Mouse (Mus musculus): ENCODE measurements at regions not wholly inside any gene's neighbourhood (a gene's known extent, or its start where the extent isn't known, plus 50 kb on each side); places are given as distances from the start of the nearest gene placed in this dataset.
"Not testable (repeated sequence)": the region's sequence is repeated elsewhere in the genome, so short reads cannot be mapped to it uniquely, and the experiment has no call there.

DNA sequence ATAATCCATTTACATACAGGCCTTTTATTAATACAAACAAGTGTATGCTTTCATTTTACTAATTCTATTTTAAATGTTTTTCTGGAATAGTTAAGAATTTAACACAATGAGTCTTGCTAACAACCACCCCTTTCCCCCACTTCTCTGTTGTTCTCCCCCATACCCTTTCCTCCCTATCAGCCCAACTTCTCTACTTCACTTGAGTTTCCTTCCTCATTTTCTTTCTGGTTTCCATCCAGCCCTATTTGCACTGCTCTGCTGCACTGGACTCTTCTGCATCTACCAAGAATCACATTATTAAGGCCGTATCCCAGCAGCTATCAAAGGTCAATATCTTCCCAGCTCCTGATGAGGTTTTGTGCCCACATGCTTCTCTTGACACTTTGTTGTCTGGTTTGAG lies 145.9 kb downstream of the Fam174a start:
- no peak for TF ChIP-seq CTCF (IDR thresholded peaks at IDR 0.05; ENCODE audit: insufficient read depth, low read depth, low read length)
- no peak for TF ChIP-seq POLR2A (IDR thresholded peaks at IDR 0.05; ENCODE audit: insufficient read depth, low read depth, low read length)

GRCm38 (mm10) chr1:95468095-95468494 lies 154.7 kb downstream of the Fam174a start:
- WGBS: 67% methylated on average over 2 of the region's 2 CpGs

More for the DNA sequence above, 145.9 kb downstream of the Fam174a start:
- H3K27ac ChIP-seq (ENCODE audit: insufficient read depth, low read depth, low read length): no peak overlapping the region
- no peaks in the 10 kb centered on the region for H3K4me1 ChIP-seq (ENCODE audit: control insufficient read depth, insufficient read depth, low read length)
- no peak overlapping the region for H3K4me3 ChIP-seq (ENCODE audit: insufficient read depth, low read depth, low read length)
- 87% methylated on average over 1 of the region's 1 CpGs for WGBS

DNA sequence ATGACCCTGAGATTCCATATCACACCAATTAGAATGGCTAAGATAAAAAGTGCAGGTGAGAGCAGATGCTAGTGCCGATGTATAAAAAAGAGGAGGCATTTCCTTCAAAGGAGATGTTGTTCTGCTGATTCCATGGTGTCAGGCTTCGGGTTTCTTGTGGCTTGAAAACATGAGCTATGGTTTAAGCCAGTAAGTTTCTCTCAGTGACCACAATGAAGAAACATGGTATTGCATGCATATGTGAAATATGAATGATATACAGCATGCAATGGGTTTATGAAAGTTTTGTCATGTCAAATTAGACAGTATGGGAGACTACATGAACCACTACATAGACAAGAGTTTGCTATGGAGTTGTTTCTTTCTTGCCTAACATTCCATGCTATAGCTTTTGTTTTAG lies 155.3 kb downstream of the Fam174a start:
- Histone ChIP-seq H3K4me3 (ENCODE audit: insufficient read depth, low read depth, low read length) (no peak overlapping the region), H3K27ac (ENCODE audit: insufficient read depth, low read depth, low read length) (no peak overlapping the region), H3K4me1 (ENCODE audit: control insufficient read depth, insufficient read depth, low read length) (no peaks in the 10 kb centered on the region)
- TF ChIP-seq POLR2A (IDR thresholded peaks at IDR 0.05; ENCODE audit: insufficient read depth, low read depth, low read length): no peak
- no peak for TF ChIP-seq CTCF (IDR thresholded peaks at IDR 0.05; ENCODE audit: insufficient read depth, low read depth, low read length)
- WGBS: 83% methylated on average over 2 of the region's 2 CpGs

More at GRCm38 (mm10) chr1:95468095-95468494, 154.7 kb downstream of the Fam174a start:
- TF ChIP-seq CTCF (IDR thresholded peaks at IDR 0.05; ENCODE audit: insufficient read depth, low read depth, low read length) (no peak), POLR2A (IDR thresholded peaks at IDR 0.05; ENCODE audit: insufficient read depth, low read depth, low read length) (no peak)
- Histone ChIP-seq H3K4me1 (ENCODE audit: control insufficient read depth, insufficient read depth, low read length) (no peaks in the 10 kb centered on the region), H3K4me3 (ENCODE audit: insufficient read depth, low read depth, low read length) (no peak overlapping the region), H3K27ac (ENCODE audit: insufficient read depth, low read depth, low read length) (no peak overlapping the region)

DNA sequence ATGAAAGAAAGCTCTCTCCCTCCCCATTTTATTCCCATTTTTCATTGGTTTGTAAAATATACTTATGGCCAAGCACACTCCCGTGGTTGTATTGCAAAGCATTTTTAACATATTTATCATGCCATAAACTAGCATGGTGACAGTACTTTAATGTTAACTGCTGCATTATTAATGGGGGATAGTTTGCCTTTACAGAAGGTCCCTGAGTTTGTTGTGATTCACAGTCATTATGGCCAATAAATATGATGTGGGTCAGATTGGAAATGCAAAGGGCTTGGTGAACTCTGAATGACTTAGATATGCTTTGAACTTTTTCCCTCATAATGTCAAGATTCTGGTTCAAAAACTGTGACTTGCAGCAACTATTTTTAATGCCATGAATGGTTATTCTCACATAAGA lies 157.1 kb downstream of the Fam174a start:
- Histone ChIP-seq H3K4me3 (ENCODE audit: insufficient read depth, low read depth, low read length) (no peak overlapping the region), H3K4me1 (ENCODE audit: control insufficient read depth, insufficient read depth, low read length) (no peaks in the 10 kb centered on the region), H3K27ac (ENCODE audit: insufficient read depth, low read depth, low read length) (no peak overlapping the region)
- TF ChIP-seq CTCF (IDR thresholded peaks at IDR 0.05; ENCODE audit: insufficient read depth, low read depth, low read length) (no peak), POLR2A (IDR thresholded peaks at IDR 0.05; ENCODE audit: insufficient read depth, low read depth, low read length) (no peak)
- WGBS: 90% methylated on average over 1 of the region's 1 CpGs

DNA sequence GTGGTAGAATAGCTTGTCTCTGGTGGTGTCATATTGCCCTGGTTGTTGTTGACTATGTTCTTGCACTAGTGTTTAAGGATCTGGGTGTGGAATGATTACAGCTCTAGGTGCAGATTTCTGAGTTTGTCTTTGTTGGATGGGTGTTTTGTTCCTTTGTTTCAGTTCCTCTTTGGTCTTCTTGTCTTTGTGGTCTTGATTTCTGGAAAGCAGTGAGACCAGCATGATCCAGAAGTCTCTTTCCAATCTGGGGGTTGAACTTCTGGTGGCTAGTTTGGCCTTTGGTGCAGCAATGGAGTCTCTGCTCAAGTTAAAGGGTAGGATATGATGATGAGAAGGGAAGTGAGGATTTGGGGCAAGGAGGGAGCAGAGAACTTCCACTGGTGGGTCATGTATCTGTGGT lies 174.4 kb downstream of the St8sia4 start:
- Histone ChIP-seq H3K4me1 (ENCODE audit: control insufficient read depth, insufficient read depth, low read length) (no peaks in the 10 kb centered on the region), H3K4me3 (ENCODE audit: insufficient read depth, low read depth, low read length) (no peak overlapping the region), H3K27ac (ENCODE audit: insufficient read depth, low read depth, low read length) (no peak overlapping the region)
- TF ChIP-seq POLR2A (IDR thresholded peaks at IDR 0.05; ENCODE audit: insufficient read depth, low read depth, low read length): no peak
- TF ChIP-seq CTCF (IDR thresholded peaks at IDR 0.05; ENCODE audit: insufficient read depth, low read depth, low read length): no peak

GRCm38 (mm10) chr1:95500671-95501070 lies 166.7 kb downstream of the St8sia4 start:
- H3K4me3 ChIP-seq (ENCODE audit: insufficient read depth, low read depth, low read length); H3K27ac ChIP-seq (ENCODE audit: insufficient read depth, low read depth, low read length); H3K4me1 ChIP-seq (ENCODE audit: control insufficient read depth, insufficient read depth, low read length): not testable (repeated sequence)

DNA sequence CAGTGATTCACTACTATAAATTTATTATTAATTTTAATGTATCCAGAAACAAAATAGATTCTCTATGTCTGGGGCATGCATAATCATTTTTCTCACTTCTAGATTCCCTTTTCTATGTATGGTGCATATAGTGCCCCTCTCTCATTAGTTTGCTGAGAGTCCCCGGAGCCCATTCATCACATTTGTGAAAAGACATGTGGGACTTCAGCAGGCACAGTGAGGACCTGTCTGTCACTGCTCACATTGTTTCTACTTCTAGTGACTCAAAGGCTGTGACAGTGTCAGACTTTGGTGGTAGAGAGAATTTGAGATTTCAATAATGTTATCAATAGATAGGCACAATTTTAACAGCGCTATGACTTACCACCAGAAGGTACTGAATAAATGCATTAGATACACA lies 158.7 kb downstream of the St8sia4 start:
- 80% methylated on average over 2 of the region's 2 CpGs for WGBS
- Histone ChIP-seq H3K27ac (ENCODE audit: insufficient read depth, low read depth, low read length) (no peak overlapping the region), H3K4me3 (ENCODE audit: insufficient read depth, low read depth, low read length) (no peak overlapping the region), H3K4me1 (ENCODE audit: control insufficient read depth, insufficient read depth, low read length) (no peaks in the 10 kb centered on the region)
- TF ChIP-seq POLR2A (IDR thresholded peaks at IDR 0.05; ENCODE audit: insufficient read depth, low read depth, low read length) (no peak), CTCF (IDR thresholded peaks at IDR 0.05; ENCODE audit: insufficient read depth, low read depth, low read length) (no peak)

GRCm38 (mm10) chr1:95528726-95529125 lies 138.6 kb downstream of the St8sia4 start:
- no peak overlapping the region for H3K4me3 ChIP-seq (ENCODE audit: insufficient read depth, low read depth, low read length)
- 43% methylated on average over 4 of the region's 4 CpGs for WGBS
- no peaks in the 10 kb centered on the region for H3K4me1 ChIP-seq (ENCODE audit: control insufficient read depth, insufficient read depth, low read length)
- no peak overlapping the region for H3K27ac ChIP-seq (ENCODE audit: insufficient read depth, low read depth, low read length)
- TF ChIP-seq CTCF (IDR thresholded peaks at IDR 0.05; ENCODE audit: insufficient read depth, low read depth, low read length) (no peak), POLR2A (IDR thresholded peaks at IDR 0.05; ENCODE audit: insufficient read depth, low read depth, low read length) (no peak)

DNA sequence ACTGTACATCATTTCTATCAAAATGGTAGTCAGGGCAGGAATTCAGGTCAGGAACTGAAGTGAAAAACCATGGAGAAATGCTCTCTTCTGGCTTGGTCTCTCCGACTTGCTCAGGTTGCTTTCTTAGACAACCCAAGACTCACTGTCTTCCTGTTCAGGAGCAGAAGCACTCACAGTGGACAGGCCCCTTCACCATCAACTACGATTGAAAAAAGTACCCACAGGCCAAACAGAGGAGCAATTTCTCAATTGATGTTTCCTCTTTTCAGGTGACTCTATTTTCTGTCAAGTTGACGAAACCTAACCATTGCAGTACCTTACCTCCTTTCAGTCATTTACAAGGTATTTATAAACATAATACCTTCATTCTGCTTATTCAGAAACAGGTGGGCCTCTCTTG lies 136.4 kb downstream of the St8sia4 start:
- TF ChIP-seq POLR2A (IDR thresholded peaks at IDR 0.05; ENCODE audit: insufficient read depth, low read depth, low read length): no peak
- TF ChIP-seq CTCF (IDR thresholded peaks at IDR 0.05; ENCODE audit: insufficient read depth, low read depth, low read length): no peak
- H3K4me1 ChIP-seq (ENCODE audit: control insufficient read depth, insufficient read depth, low read length): no peaks in the 10 kb centered on the region
- H3K4me3 ChIP-seq (ENCODE audit: insufficient read depth, low read depth, low read length): no peak overlapping the region
- no peak overlapping the region for H3K27ac ChIP-seq (ENCODE audit: insufficient read depth, low read depth, low read length)
- 86% methylated on average over 3 of the region's 3 CpGs for WGBS
